Mouse (Mus musculus): ENCODE measurements around the gene Pde6d.
"Not testable (repeated sequence)": the region's sequence is repeated elsewhere in the genome, so short reads cannot be mapped to it uniquely, and the experiment has no call there.

Gene Pde6d

DNA sequence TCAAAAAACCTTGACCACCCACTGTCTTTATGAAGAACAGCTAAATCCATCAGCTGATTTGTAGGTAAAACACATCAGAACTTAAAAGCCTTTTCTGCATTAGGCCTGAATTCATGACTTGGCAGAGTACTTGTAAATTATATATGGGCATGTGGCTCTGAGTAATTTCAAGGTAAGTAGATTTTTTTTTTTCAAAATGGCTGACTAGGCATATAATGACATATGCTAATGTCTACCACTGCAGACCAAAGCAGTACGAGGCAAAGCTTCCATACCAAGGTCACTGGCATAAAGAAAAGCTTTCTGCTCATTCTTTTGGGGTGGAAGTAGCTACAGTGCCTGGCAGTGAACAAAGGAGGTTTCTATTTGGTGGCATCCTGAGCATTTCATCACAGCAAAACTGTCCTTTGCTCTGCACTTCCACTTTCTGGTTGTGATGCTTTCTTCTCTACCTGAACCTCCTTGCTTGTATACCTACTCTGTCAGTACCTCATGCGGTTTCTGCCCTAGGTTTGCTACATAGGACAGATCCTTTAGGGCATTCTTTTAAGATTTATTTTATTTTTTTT is 13.1 kb downstream of the Pde6d start:
- no peak for DNase-seq (ENCODE audit: low spot score in 2 of 2)

DNA sequence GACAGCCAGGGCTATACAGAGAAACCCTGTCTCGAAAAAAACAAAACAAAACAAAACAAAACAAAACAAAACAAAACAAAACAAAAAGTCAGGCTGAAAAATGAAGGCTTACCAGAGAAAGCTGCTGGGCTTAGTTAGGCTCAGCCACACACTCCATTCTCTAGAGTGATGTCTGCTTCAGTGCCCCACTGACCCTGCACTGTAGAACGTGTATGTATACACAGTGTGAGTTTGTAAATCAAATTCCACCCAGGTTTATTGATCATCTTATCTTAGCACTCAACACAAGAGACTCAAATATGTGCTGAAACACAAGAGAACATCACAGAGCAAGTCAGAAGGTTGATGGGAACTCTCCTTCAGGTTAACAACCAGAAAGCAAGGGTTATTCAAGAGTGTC is 14.0 kb downstream of the Pde6d start:
- no peak for DNase-seq (ENCODE audit: low spot score in 2 of 2)

DNA sequence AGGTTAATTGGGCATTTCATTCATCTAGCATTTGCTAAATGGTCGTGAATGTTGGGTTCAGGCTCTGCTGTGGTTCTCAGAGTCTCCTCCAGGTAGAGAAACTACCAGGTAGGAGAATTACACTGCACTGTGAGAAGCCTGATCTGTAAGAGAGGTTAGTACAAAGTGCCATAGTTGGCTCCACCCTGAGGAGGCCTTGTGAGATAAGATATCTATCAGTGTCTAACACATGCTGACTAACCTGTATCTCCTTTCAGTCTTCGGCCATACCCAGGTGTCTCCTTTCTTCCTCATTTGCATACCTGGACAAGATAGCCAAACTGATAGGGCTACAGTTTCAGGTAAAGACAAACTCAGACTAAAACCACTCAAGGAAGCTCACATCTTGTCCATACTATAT is 19.8 kb downstream of the Pde6d start:
- no peak for DNase-seq (ENCODE audit: low spot score in 2 of 2)

DNA sequence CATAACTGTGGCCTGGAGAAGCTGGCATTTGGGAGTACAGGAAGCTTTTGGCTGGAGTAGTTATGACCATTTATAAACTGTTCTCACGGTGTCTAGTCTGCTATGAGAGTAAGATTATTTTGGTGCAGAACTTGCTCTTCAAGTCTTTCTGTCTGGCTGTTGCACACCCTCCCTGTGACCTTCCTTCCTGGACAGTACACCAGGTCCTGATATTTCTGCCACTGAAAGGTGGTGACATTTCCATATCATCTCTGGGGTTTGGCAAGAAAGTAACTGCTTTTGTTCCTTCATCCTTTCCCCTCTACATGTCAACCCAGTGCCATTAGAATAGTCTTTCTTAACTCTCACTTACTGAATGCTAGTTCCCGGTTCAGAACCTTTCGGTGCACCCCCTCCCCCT is 23.2 kb downstream of the Pde6d start:
- no peak for DNase-seq (ENCODE audit: low spot score in 2 of 2)

DNA sequence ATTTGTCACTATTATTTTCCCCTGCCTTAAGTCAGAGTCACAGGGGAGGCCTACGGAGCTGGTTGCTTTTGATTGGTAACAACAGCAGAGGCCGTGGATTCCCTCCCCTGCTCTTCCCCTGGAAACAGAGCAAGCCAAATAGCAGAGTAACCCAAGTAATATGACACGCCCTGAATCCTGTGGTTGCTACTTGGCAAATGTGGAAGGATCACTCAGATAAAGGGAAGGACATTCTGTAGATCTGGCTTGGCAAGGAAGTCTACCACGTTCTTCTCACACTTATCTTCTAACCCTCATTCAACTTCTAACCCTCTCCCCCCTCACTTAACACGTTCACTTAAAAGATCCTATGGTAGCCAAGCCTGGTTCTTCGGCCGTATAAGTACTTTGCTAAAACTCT is 24.6 kb downstream of the Pde6d start:
- DNase-seq (ENCODE audit: low spot score in 2 of 2) = no peak

DNA sequence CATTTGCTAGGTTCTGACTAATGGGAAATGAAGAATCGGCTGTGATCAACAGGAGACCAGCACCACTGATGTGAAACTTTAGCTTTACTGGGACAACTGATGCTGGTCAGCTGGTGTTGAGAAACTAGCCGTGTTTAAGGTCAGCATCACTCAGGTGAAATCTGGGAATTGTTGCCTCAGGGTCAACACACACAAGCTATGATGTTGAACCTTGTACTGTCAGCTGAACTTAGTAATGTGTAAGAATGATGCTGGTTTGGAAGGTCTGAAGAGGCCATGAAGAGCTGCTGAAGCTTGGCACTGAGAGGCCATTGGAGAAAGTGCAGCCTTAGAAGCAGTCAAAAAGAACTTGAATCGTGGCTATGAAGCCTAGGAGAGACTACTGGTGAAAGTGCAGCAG is 26.8 kb downstream of the Pde6d start:
- DNase-seq (ENCODE audit: low spot score in 2 of 2) = no peak

DNA sequence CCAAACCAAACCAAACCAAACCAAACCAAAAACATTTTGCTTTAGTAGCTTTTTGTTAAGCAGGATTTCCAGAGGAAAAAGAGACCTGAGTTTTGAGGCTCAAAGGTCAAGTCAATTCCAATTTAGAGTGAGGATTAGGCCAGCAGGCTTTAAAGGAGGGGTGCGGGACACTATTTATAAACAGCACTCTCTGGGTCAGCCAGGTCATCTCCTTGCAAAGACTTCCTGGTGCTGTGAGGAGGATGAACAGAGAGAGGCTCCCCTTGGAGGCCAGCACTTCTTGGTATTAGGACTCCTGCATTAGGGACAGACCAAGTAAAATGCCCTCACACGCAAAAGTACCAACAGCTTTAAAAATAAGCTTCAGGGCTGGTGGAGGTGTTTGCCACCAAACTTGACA is 30.6 kb downstream of the Pde6d start:
- no peak for DNase-seq (ENCODE audit: low spot score in 2 of 2)

DNA sequence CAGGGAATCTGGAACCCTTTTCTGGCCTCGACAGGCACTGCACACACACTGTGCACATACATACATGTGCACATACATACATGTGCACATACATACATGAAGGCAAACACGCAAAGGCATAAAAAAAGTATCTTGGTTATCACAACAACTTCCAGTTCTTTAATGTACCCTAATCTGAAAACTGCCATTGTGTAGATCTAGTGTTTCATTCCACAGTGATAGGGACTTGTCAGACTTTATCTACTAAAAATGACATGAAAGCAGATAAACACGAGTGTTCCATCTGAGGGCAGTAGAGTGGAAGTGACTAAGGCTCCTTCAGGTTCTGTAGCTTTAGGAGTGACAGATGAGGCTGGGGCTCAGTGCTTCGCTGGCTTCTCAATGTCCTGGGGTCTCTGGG is 31.1 kb downstream of the Pde6d start:
- no peak for DNase-seq (ENCODE audit: low spot score in 2 of 2)

DNA sequence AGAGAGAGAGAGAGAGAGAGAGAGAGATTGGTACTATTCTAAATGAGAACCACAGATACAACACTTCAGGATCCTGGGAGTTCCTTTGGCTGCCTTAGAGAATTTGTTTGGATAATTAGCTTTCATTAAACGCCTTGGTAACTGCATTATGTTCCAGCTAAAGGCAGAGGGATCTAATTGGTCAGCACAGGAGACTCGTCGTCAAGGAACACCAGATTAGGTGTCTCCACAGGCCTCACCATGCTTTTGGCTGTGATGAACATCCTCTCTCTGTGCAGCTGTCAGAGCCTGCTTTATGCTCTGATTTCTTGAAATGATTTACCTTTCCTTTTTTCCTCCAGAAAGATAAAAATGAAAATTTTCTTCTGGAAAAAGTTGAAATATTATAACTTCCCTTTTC is 35.6 kb downstream of the Pde6d start:
- DNase-seq (ENCODE audit: low spot score in 2 of 2) = no peak

DNA sequence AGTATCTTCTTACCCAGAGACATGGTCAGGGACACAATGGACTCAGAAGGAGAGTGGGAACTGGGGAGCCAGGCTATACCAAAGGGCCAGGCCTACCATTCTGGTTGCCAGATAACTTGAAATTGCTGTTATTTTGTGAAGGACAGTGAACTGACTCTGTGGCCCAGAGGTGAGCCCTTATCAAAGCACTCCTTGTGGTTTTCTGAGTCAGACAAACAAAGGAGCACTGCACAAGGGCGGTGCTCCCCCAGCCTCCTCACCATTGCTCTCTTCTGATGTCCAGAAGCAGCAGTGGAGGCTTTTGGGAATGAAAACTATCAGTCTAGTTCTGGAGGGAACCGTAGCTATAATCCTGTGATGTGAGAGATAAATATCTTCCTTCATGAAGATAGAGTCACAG is 39.8 kb downstream of the Pde6d start:
- no peak for DNase-seq (ENCODE audit: low spot score in 2 of 2)

DNA sequence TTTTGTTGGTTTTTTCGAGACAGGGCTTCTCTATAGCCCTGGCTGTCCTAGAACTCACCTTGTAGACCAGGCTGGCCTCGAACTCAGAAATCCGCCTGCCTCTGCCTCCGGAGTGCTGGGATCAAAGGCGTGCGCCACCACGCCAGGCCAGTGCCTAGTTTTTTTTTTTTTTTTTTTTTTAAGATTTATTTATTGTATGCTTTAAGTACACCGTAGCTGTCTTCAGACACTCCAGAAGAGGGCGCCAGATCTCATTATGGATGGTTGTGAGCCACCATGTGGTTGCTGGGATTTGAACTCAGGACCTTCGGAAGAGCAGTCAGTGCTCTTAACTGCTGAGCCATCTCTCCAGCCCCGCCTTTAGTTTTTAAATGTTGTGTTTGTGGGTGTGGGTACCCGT is 42.8 kb downstream of the Pde6d start:
- DNase-seq (ENCODE audit: low spot score in 2 of 2) = not testable (repeated sequence)

DNA sequence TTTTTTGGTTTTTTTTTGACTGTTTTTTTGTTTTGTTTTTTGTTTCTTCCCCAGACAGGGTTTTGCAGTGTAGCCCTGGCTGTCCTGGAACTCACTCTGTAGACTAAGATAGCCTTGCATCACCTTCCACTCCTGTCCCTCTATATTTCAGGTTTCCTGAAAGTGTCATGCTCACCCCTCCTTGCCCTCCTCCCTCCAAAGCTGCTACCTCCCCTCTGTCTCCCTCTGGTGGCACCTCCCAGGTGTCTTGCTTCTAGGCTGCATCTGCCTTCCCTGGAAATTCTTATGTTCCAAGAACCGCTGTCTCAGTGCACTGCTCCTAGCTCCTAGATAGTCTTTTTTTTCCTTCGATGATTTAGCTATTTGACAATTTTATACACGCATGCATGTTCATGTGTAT is 44.0 kb downstream of the Pde6d start:
- no peak for DNase-seq (ENCODE audit: low spot score in 2 of 2)

DNA sequence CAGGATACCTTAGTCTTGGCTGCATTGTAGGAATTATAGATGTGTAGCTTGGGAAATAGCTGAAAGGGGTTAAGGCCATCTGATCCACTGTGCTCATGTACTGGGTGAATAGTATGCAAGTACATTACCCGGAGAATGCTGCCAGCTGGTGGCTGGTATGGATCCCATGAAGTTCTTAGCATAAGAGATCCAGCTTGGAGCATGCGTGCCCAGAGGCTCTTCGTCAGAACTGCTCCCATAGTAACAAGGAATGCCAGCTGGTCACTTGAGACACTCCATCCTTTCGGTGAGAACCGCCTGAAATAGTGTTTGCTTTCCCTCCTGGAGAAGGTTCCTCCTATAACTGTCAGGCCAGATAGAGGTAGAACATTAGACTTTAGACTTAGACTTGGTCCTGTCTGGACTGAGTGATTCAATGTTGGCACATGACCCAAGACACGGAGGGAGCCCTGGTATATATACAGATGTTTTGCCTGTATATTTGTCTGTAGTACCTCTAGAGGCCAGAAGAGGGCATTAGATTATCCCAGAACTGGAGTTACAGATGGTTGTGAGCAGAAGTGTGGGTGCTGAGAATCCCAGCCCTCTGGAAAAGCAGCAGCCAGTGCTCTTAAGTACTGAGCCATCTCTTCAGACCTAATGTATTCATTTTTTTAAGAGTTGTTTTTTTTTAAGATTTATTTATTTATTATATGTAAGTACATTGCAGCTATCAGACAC is 48.9 kb downstream of the Pde6d start:
- DNase-seq (ENCODE audit: low spot score in 2 of 2) = no peak

DNA sequence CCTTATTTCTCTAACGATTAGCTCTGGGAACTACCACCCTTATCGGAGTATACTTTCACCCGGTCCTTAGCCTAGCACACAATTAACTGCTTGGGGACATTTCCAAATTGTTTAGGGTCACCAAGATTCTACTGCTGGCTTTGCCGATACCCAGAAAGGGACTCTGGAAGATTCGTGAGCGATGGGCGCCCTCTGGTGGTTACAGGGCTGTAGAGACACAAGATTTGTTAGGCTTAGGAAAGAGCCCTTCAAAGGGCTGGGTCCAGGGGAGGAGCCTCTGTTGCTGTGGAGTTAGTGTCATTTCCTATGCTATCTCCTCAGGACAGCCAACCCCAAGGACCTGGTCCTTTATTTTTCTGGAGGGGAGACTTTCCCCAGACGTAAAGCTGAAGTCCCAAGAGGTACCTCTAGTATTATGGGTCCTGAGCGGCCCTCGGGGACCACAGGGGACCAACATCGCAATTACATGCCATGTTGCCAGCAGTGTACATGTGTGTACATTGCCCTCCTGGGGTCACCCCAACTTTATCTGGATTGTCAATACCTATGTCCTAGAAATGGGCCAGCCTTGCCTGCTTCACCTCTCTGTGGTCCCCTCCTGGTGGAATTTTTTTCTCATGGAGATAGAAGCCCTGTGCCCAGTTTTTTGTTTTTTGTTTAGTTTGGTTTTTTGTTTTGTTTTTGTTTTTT is 49.9 kb downstream of the Pde6d start:
- DNase-seq (ENCODE audit: low spot score in 2 of 2) = peak; percentile 87 to 94

DNA sequence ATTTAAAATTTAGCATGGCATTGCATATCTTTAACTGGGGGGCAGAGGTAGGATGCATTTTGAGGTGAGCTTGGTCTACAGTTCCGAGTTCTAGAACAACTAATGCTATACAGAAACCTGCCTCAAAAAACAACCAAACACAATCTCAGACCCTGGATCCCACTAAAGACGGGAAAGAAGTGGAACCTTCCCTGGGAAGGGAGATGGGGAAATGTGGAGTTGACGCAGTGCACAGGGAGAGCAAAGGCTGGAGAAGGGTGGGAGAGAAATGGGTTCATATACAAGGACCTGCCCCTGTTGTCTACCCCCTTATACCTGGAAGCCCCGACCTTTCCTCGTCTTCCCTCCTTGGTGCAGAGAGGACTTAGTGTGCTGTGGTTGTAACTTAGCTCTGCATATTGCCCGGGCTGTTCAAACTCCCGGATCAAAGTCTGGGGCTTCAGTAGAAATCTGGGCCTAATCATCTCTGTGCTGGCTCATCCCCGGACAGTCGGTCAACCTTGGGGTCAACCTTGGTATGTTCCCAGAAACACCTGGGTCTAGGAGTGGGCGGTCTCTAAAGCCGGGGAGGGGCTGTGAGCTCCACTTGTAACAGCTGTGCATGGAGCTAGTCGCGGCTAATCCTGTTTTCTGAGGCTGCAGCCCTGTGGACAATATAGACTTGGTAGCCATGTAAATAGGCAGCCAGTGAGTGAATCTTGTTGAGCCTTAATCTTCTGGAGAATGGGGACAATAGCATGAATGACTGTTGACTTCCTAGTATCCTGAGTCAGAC is 50.7 kb downstream of the Pde6d start:
- no peak for DNase-seq (ENCODE audit: low spot score in 2 of 2)

DNA sequence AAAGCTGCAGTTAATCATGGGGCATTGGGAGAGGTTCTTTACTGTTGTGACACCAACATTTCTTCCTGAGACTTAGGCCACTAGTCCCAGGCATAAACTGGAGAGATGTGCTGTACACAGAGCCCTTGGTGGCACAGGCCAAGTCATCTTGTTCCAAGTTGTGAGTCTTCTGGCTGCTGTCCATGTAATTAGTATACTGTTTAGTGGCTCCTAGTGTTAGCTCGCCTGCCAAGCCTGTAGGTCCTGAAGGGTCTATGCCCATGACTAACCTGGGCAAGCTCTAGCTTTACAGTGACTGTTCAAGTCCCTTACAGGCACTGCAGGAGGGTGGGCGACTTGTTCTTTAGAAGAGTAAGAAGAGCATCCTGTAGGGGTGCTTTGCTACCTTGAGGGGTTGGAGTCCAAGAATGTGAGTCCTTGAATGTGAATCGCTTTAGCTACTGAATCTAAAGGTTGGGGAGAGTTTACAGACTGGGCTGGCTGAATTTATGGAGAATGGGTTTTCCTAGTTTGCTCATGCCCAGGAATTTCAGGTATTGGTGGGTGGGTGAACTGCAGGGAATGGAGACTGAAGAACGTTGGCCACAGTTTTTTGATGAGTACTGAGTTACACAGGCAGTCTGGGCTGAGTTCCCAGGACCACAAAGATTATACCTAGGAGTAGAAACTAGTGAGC is 51.4 kb downstream of the Pde6d start:
- no peak for DNase-seq (ENCODE audit: low spot score in 2 of 2)

DNA sequence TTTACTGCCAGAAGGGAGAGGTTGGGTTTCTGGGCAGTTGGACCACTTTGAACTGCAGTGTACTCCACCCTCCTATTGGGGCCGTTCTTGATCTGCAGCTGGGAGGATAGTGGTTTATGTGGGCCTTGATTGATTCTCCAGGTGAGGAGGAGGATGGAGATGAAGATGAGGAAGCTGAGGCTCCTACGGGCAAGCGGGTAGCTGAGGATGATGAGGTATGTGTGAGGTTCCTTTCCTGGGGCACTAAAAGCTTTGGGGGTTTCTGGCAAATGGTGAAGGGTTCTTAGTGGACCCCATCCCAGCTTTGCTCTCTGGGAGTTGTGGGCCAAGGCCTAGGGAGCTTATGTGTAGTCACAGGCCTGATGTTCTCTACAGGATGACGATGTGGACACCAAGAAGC is 52.8 kb downstream of the Pde6d start:
- DNase-seq (ENCODE audit: low spot score in 2 of 2) = no peak

DNA sequence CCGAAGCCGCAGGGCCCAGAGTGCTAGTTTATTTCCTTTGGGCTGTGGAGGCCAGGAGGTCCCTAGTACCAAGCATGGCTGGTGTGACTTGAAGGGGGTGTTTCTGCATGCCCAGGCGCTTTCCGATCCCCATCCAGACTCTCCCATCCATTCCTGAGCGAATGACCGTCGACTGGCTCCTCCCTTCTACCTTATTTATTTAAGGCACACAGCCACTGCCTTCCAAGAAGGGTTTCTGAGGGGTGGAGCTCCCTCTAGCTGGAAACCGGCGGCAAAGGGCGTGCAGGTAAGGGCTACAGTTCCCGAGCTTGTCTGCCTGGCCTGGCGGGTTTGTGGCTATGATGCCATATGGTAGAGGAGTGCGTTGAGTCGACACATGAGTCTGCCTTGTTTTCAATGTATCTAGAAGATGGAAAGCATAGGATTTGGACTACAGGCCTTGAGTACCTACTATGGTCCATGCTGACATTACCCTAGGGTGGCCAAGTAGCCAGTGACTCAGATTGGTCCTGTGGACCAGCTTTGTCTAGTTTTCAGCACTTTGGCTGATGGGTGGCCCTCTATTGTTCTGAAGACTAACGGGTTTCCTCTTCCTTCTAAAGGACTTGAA is 53.8 kb downstream of the Pde6d start:
- DNase-seq (ENCODE audit: low spot score in 2 of 2) = peak; percentile 54 to 66

DNA sequence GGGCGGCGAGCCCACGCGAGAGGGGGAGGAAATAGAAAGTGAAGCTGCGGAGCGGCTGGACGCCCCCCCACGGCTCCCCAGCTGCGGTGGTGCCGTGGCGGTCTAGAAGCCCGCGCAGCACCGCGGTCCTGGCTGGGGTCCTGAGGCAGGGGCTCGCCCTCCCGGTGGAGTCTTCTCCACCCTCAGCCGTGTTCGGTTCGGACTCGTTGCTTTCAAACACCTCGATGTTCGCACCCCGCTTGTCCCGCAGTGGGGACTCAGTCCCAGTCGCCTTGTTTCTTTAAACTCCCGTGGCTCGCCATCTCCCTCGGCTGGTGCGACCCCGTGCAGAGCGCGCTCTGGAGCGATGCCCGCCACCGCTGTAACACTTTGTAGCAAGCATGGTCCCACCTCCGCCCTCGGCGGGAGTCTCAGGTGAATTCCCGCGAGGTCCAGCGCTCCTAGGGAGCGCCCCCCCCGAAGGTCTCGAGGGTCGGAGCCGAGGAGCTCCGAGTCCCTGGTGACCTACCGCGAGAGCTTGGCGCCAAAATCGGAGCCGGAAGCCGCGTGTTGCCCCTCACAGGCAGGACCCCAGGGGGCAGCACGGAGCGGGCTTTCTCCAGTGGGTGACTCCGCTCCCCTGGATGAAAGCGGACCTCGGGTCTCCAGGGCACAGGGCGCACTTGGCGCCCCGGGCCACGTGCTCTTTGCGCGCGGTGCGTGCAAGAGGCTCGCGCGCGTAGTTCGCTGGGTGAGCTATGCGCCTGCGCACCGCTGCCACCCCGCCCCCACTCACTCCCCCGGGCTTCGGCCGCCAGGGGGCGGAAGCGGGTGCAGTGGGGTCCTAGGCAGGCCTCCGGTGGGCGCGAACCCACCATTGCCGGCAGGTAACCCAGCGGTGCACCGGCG is 54.6 kb downstream of the Pde6d start:
- DNase-seq (ENCODE audit: low spot score in 2 of 2) = peak; percentile 86 to 91

DNA sequence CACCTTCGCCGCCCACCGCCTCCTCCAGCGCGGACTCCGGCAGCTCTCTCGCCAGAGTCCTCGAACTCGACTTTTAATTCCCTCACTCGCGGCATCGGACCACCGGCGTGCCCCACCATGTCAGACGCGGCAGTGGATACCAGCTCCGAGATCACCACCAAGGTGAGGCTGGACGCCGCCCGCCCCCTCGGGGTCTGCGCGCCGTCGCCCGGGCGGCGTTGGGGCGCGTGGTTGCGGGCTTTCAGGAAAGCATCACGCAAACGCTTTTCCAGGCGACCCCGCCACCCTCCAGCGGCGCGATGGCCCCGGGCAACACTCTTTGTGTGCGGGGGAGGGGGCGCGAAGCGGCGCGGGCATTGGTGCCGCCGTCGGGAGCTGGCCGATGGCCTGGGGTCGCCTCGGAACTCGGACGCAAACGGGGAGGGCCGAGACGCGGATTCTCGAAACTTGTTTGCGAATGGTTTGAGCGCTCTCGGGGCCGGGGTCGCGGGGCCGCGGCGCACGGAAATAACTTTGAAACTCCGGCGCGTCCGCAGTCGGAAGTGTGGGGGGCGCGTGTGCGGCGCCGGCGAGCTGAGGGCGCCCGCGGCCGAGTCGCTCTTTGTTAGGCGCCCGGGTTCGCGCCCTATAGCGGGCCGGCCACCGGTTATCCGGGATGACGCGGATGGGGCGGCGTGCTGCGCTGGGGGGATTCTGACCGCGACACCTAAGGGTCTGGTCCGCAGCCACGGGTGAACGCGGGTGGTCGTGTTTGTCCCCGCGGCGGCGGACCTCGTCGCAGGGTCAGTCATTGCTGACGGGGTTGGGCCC is 55.4 kb downstream of the Pde6d start:
- DNase-seq (ENCODE audit: low spot score in 2 of 2) = peak; percentile 28 to 45
